Mouse (Mus musculus): ENCODE measurements at regions not wholly inside any gene's neighbourhood (a gene's known extent, or its start where the extent isn't known, plus 50 kb on each side); places are given as distances from the start of the nearest gene placed in this dataset.

DNA sequence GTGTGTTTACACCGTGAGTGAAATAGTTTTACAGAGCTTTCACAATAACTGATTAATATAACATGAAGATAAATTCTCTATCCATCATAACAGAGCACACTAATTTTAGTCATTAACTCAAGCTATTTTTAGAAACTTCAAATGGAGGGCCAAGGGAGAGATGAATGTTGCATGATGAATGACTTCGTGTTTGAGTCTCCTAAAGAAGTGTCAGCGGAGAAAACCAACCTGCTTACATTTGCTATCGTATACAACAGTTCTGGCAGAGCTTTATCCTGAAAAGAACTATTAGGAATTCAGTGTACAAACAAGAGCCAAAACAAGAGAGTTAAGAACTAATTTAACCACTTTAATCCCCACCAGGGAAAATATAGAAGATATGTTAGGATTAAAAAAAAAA lies 526.9 kb downstream of the Zpld1 start:
- intact Hi-C loops (cut with DNase I): no loop called here
- DNase-seq (ENCODE audit: low spot score in 2 of 2): no peak

DNA sequence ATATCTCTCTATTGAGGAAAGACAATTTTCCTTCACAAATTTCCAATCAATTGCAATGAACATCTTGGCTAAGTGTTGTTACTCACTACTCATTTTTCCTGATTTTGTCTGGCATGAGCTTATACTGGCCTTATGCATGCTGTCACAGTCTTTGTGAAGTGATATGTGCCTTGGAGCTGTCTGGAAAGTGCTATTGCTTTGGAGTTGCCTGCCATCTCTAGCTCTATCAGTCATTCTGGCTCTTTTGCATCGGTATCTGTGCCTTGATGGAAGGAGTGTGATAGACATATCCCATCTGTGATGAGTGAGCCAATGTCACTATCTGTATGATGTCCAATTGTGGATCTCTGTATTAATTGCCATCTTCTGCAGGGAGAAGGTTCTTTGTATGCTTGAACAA lies 553.6 kb downstream of the Zpld1 start:
- intact Hi-C loops (cut with DNase I): no loop called here
- no peak for DNase-seq (ENCODE audit: low spot score in 2 of 2)

DNA sequence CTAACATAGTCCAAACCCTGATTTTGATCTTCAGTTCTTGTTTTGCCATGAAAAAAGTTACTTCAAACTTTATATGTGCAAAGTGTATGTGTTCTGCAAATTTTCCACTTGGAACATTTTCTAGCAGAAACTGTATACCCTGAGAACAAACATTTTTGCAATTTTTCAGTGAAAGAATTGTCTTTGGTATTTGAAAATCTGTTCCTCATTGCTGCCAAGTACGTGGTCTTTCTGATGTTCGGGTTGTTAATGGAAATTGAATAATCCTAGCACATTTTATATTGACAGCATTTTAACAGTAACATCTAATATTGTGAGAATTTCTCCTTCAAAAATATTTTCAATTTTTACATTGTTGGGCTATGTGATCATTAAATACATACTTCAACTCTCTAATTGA lies 564.3 kb downstream of the Zpld1 start:
- no peak for DNase-seq (ENCODE audit: low spot score in 2 of 2)
- intact Hi-C loops (cut with DNase I): no loop called here

DNA sequence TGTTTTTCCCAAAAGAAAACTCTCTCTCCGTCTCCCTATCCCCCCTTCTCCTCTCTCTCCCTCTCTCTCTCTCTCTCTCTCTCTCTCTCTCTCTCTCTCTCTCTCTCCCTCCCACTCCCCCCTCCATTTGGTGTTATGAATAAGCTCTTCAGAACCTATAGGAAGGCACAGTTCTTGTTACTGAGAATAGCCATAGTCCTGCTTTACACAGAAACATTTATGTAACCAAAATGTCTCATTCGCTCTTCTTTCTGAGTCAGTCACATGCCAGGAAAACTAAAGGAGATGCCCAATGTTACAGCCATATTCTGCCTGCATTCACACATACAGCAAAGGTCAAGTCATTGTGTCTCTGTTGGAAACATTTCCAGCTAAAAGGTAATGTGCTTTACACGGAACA lies 589.9 kb downstream of the Zpld1 start:
- DNase-seq (ENCODE audit: low spot score in 2 of 2): no peak
- intact Hi-C loops (cut with DNase I): no loop called here

DNA sequence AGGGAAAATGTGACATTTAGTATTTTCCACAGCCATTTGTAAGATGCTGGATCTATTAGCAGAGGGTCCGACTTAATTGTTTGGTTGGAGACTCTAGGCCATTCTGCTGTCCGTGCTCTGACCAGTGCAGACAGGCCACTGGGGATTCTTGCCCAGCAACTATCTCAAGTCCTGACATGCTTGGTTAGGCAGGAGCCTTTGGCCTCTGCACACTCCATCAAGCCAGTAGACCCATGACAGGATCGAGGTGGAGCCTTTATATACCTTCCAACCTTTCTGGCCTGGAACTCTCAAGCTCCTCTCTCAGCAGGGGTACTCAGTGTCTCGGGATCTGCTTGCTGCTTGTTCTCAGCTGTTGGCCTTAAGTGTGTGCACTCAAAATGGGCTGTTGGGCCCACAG lies 615.0 kb downstream of the Zpld1 start:
- intact Hi-C loops (cut with DNase I): no loop called here
- no peak for DNase-seq (ENCODE audit: low spot score in 2 of 2)

DNA sequence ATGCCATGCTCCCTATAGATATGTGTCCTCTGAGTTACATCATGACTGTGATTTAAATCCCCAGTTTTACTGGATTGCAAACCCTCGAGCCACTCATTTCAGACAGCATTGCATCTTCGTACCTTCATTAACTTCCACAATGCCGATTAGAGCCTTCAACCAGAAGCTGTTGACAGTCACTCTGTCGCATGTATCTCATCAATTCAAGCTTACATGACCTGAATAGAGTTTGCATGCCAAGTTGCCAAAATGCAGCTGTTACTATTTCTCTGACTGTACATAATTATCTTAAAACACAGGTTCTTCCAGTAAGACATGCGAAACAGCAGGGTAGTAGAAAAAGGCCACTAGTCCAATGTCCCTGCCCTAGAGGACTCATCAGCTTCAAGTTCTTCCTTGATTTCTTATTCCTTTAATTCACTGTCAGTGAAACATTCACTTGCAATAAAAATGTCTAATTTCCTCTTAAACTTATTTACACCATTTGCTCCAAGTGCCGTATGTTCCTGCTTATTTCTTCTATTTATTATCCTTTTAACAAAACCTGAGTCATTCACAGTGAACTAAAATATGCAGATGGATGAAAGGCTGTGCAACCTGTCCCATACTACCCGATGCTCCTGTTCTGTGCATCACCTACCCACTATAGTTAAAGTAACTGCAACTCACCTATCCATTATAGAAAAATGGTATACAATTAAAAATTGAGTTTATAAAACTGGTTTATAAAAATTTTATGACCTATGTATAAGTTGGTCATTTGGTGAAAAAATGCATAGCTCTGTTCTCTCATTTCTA lies 648.9 kb downstream of the Zpld1 start:
- intact Hi-C loops (cut with DNase I): no loop called here
- DNase-seq (ENCODE audit: low spot score in 2 of 2): no peak

DNA sequence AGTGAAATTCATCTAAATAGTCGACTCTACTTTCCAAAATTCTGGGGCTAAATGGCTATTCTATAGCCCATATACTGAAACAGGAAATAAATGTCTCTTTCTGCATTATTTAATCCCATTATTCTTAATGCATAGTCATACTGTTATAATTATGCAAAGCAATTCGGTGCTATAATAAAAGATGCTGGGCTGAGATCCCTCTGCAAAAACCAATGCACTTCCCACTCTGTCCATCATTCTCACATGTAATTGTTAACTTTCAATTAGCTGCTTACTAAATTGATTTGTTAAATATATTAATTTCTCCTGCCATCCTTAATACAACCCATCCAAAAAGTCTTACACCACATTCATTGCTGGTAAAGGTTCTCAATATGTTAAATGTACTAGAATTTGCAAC lies 650.0 kb downstream of the Zpld1 start:
- intact Hi-C loops (cut with DNase I): no loop called here

DNA sequence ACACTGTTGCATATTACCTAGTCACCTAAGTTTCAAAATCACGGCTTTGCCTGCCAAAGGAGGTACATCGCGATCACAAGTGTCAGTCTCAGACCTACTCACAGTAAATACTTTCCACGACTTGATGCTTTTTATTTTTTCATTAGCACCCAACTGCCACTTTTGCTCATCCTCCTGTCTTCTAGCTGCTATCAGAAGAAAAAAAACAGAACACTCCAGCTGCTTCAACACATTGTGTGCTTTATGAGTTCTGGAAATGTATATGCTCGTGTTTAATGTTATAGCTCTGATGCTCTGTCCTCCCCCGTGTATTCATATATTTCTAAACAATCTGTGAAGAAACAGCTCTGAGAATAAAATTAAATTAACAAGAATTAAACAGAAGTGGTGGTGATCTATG lies 651.5 kb downstream of the Zpld1 start:
- DNase-seq (ENCODE audit: low spot score in 2 of 2): peak; percentile 5

More for the DNA sequence above, 650.0 kb downstream of the Zpld1 start:
- no peak for DNase-seq (ENCODE audit: low spot score in 2 of 2)

DNA sequence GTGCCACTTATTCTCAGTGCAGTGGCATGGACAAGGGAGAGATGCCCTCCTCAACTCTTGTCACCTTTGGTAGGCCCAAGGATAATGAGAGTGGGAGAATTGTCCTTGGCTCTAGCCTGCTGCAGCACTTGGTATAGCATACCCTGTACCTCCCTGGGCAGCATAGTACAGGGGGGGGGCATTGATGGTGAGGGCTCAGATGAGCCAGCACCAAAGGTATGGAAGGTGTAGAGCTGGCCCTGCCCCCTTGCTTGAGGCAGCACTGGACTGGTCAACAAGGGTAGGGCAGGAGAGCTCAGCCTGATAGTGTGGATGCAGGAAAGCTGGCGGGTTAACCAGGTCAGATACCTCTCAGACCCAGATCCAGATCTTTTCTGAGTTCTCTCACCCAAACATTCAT lies 668.6 kb downstream of the Zpld1 start:
- intact Hi-C loops (cut with DNase I): no loop called here
- DNase-seq (ENCODE audit: low spot score in 2 of 2): no peak

More for the DNA sequence above, 651.5 kb downstream of the Zpld1 start:
- intact Hi-C loops (cut with DNase I): no loop called here

DNA sequence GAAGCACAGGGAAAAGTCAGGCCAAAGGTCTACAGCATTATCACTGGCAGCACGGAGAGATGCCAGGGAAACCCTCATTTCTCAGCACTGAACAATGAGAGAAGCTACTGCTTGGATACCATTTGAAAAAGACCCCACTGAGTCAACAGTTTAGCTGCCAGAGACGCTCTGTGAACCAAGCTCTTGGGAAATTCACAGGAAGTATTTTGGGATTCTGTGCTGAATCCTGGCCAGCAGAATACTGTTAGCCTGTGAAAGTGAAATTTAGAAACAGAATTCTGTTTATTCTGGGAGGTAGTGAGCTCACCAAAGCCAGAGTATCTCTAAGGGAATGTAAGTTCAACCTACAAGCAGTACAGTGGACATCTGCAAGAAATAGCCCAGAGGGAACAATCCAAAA lies 705.1 kb downstream of the Zpld1 start:
- peak; percentile 54 to 61 for DNase-seq (ENCODE audit: low spot score in 2 of 2)
- intact Hi-C loops (cut with DNase I): no loop called here
